Mouse (Mus musculus) WW6 (cell line): ENCODE measurements around the gene Rnf138rt1.

Source experiments
- DNase-seq: peaks from one replicate; pipeline ENCODE4 v3.0.0-alpha.2; 2013; ENCODE audit warnings: low read depth, low spot score

The Rnf138rt1 gene

DNA sequence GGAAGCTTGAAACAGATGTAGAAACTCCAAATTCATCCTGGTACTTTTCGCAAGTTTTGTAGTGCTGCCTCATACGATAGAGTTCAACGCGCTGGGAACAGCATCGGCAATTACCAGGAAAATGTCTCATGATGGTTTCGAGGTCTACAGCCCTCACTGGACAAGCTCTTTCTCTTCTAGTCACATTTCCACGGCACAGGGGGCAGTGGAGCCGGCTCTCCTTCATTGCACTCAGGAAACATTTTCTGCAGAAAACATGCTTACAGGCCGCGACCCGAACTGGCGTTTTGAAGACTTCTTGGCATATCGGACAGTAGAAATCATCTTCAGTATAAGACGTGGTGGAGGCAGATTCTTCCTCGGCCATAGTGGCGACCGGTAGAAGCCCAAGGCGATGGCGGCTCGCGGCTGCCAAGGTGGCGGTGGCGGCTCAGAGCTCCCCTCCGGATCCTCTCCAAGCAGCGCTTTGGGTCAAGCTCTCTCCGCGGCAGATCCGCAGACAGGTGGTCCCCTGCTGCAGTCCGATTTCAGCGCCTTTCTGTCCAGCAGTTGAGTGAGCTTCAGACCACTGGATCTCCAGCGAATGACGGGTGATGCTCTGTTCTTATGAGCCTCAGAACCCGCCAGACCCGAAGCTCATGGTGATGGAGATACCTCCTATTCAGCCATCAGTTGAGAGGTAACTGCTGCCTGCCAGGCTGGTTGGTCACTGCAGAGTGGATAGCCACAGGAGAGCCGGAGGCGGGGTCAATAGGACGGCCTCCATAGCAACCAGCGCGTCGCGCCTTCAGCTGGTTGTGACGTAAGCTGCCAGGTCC lies at the start of gene Rnf138rt1:
TSS of gene Rnf138rt1 (minus strand) at position 713 of the 818 bp plus-strand sequence.
- no peak for DNase-seq

DNA sequence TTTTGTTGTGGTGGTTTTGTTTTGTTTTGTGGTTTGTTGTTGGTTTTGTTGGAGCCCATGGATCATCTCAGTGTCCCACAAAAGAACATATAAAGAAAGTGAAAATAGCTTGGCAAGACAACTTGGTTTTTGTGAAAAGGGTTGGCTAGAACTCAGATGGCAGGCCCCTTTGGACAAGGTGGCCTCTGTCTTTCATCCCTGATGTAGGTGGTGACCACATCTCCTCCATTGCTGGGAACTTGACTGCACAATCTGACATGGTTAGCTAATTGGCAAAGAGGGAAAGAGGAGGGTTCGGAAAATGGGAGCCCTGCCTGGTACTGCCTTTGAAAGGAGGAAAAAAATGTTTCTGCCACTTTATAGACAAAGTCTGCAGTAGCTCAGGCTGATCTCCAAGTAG lies 46.1 kb upstream of the Rnf138rt1 start:
- DNase-seq, result no peak

DNA sequence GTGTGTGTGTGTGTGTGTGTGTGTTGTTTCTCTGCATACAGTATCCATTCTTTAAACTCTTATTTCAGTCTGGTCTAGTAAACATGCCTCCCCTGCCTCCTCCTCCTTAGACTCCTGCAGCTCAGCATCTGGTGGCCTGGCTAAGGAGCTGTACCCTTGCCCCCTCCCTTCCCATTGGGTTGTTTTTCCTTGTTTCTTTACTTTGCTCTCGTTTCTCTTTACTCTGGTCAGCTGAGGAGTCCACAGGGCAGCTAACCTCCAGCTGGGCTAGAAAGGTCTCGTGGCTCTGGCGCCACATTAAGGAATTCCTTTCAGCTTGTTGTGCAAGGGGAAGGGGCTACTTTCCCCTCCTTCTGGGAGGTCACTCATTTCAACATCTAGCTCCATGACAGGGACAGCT lies 5.2 kb upstream of the Rnf138rt1 start:
- no peak for DNase-seq

DNA sequence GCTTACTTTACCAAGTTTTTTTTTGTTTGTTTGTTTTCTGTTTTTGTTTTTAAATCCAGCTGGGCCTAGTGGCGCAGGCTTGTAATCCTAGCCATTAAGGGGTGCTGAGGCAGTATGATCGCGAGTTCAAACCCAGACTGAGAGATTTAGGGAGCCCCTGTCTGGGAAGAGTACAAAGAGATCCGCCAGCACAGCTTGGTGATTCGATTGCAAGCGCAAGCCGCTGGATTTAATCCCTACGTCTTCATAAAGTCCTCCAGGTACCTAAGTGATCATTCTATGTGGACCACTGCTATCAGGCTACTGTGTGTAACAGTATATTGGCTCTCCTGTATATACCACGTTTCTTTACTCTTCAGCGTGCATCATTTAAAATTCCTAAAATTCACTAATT lies 303 bp upstream of the Rnf138rt1 start:
- DNase-seq, result no peak

DNA sequence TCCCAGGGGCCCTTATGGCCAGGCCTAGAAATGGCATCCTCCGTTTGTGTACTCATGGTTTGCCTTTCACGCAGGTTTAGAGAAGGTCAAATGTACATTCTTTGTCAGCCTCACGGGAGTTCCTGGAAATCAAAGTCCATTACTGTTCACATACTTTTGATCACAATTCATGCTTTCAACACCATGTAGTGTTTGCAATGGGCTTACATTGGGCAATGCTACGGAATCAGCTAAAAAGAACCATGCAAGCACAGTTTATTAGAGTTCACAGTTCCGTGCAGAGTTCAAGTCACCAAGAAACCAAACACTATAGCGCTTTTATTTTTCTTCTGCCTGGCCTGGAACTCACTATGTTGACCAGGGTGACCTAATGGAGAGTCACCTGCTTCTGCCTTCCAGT lies 15.1 kb downstream of the Rnf138rt1 start:
- DNase-seq, result no peak

DNA sequence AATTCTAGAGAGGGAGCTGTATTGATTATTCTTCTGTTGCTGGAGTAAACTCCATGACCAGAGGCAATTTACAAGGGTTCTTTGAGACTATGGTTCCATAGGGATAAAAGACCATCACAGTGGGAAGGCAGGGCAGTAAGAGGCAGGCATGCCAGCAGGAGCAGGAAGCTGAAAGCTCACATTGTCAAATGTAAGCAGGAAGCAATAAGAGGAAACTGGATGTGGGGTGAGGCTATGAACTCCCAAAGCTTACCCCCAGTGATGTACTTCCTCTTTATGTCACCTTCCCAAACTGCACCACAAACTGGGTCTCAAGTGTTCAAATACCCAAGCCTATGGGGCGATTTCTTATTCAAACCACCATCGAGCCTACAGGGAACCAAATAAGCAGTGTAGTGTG lies 17.2 kb downstream of the Rnf138rt1 start:
- DNase-seq, result no peak

DNA sequence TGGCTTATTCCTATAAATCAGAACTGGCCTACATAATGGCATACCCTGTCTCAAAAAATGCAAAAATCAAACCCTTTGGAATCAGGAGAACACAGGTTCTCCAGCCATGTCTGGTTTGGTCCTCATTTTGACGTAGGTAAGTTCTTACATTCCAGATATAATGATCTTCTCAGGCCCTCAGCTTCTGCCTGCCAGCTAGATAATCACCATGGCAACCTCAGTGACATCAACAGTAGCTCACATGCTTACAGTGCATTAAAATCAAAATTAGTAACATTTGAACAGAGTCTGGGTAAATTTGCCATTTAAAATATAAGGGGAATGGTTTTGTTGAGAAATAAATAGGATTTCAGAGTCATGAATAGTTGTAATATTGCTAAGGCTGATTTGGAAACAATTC lies 22.2 kb downstream of the Rnf138rt1 start:
- no peak for DNase-seq

DNA sequence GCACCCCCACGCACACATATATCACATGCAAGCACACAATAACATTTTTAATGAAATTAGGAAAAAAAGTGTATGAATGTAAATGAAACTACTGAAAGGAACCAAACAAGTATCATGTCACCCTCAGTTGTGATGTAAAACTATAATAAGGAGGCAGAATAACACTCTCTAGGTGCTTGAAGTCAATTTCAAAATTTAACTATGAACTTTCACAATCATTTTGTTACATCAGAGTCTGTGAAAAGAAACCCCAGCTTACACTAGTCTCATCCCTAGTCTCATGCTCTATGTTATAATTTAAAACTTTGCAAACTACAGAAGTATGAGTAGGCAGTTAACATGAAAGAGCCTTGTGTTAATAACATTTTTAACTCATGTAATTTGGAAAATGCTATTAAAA lies 27.0 kb downstream of the Rnf138rt1 start:
- no peak for DNase-seq

DNA sequence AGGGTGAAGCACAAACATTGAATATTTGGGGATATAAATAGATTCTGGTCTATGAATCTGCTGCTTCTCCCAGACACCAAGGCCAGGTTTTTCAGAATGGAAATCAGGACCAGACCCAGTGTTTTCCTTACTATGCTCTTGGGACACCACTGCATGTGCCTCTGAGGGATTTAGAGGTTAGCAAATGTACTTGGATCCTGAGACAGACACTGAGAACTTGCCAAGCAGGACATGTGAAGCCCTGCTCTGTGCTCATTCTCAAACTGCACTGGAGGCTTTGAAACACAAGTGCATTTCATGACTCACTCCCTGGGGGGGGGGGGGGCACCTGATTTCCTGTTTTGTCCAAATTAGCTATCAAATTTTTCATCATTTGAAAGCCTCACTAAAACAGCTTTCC lies 37.5 kb downstream of the Rnf138rt1 start:
- DNase-seq, result no peak

DNA sequence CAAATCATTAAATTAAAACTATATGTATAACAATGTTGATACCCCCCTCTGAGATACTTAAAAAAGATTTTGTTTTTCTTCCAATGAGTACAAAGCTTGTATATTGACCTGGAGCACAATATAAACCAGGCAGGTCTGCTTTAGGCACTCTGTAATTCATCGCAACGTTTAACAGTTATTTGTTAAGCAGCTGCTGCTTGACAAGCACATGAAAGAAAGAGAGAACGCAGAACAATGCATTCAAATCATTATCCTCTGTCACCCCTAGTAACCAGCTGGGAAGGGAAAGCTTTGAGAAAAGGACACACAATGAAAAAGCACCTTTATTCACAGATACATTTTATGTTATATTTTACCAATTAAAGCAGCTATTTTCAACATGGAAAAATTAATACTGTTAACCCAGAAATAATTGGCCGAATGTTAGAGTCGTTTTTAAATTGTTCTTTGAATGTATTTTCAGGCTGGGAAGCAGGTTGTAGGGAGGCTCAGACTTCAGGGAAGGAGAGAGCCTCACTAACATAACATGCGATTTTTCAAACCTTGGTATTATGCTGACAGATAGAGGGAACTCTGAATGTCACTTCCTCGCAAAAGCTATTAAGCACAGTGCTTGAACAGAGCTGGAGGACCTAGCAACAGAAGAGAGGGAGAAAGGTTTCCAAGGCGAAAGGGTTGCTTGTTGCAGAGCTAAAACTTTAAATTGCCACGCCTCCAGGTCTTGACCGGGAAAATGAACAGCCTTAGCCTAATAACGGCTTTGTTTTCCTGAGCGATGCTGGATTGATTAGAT lies 38.1 kb downstream of the Rnf138rt1 start:
- no peak for DNase-seq

DNA sequence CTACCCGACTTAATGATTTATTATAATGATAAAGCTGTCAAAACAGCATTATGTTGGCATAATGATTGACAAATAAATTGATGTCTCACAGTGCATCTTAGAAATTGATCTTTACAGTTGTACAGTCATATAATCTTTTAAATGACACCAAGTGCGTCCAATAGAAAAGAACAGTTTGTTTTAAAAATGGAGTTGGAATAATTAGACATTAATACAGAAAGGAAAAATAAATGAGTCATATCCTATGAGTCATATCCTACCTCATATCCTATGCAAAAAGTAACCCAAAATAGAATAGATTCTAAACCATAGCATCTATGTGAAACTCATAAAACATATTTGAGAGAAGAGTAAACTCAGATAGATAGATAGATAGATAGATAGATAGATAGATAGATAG lies 40.5 kb downstream of the Rnf138rt1 start:
- no peak for DNase-seq
